13 mouse cellular contexts compared by ENCODE assay signal in genomic region chr2:119019538-119019937, GRCm38 (mm10). TPM values are rescaled to one million over a fixed set of nuclear protein-coding genes. Genes with fewer than 3 reads are reported as not detected.
DNase-seq lines count a peak whose midpoint lies in the region; ATAC-seq and TF ChIP-seq lines count a peak whose summit lies in the region.
"Had no signal": no experiment of that assay in that cellular context is flagged by ENCODE, and none has a peak within 500 bp of the region (broad histone marks: within the 10 kb centered on the region; RNA-seq: fewer than 3 reads in every experiment).

No protein-coding gene starts in this region.

- intact Hi-C loops in gastrocnemius, adult 2 months (cut with DNase I) = no loop called here

- peak overlapping the region; percentile 70; the same call in 1 of the 2 replicates for H3K27ac ChIP-seq in gastrocnemius, adult 2 months
- 0 out of 2 replicates have a peak overlapping the region, but pooled peaks have one; percentile 33 for H3K27ac ChIP-seq in neural tube, embryonic 12.5 days
- no peak overlapping the region for H3K27ac ChIP-seq in hindbrain, embryonic 16.5 days (ENCODE audit: low read depth, low read length)
- H3K27ac ChIP-seq in stomach, embryonic 15.5 days = peak overlapping the region; percentile 76; the same call in 1 of the 2 replicates

- TF ChIP-seq CTCF in gastrocnemius, adult 2 months (IDR thresholded peaks at IDR 0.05) = no peak

- H3K4me3 ChIP-seq in gastrocnemius, adult 2 months = no peak overlapping the region
- no peak overlapping the region for H3K4me3 ChIP-seq in neural tube, embryonic 12.5 days
- H3K4me3 ChIP-seq in hindbrain, embryonic 16.5 days (ENCODE audit: low read length) = no peak overlapping the region
- no peak overlapping the region for H3K4me3 ChIP-seq in stomach, embryonic 15.5 days (replicated peaks)

- H3K9ac ChIP-seq in neural tube, embryonic 12.5 days = no peak overlapping the region
- no peak overlapping the region for H3K9ac ChIP-seq in hindbrain, embryonic 16.5 days (ENCODE audit: low read depth, low read length)
- H3K9ac ChIP-seq in stomach, embryonic 15.5 days = no peak overlapping the region
- H3K9ac ChIP-seq: heart, embryonic 12.5 days had no signal

- DNase-seq in gastrocnemius, adult 2 months = no peak
- DNase-seq in gastrocnemius, adult 8-10 months (ENCODE audit: low spot score in 2 of 2) = no peak
- DNase-seq in neural tube, embryonic 10.5 days (ENCODE audit: extremely low spot score, low spot score) = no peak
- no peak for DNase-seq in natural killer cell, adult 2 months (ENCODE audit: low spot score in 2 of 2)
- no peak for DNase-seq in testis, postnatal 10 days (ENCODE audit: low spot score)
- DNase-seq: adrenal gland, adult 8-10 months; B cell, adult 2 months; cerebellum, adult 9-11 months; kidney, adult 8-10 months had no signal

- H3K36me3 ChIP-seq in neural tube, embryonic 12.5 days = peaks cover 30% of the 10 kb centered on the region
- peaks cover 17% of the 10 kb centered on the region for H3K36me3 ChIP-seq in hindbrain, embryonic 16.5 days (ENCODE audit: control insufficient read depth, insufficient read depth, low read length)
- peaks cover 22% of the 10 kb centered on the region for H3K36me3 ChIP-seq in stomach, embryonic 15.5 days

- peaks cover 13% of the 10 kb centered on the region for H3K4me1 ChIP-seq in neural tube, embryonic 12.5 days
- H3K4me1 ChIP-seq in hindbrain, embryonic 16.5 days (ENCODE audit: control insufficient read depth, insufficient read depth, low read depth, low read length) = peaks cover 8% of the 10 kb centered on the region; the same call in 1 of the 2 replicates
- H3K4me1 ChIP-seq in stomach, embryonic 15.5 days = peaks cover 8% of the 10 kb centered on the region; the same call in 1 of the 2 replicates

- no peaks in the 10 kb centered on the region for H3K27me3 ChIP-seq in neural tube, embryonic 12.5 days (replicated peaks)
- H3K27me3 ChIP-seq in hindbrain, embryonic 16.5 days (replicated peaks; ENCODE audit: control insufficient read depth, insufficient read depth, low read length) = no peaks in the 10 kb centered on the region
- H3K27me3 ChIP-seq in stomach, embryonic 15.5 days (replicated peaks) = no peaks in the 10 kb centered on the region
- H3K27me3 ChIP-seq: heart, embryonic 12.5 days had no signal

- H3K4me2 ChIP-seq in neural tube, embryonic 12.5 days (replicated peaks) = peak overlapping the region; percentile 43; the same call in 1 of the 2 replicates
- H3K4me2 ChIP-seq in hindbrain, embryonic 16.5 days (ENCODE audit: low read length) = no peak overlapping the region
- no peak overlapping the region for H3K4me2 ChIP-seq in stomach, embryonic 15.5 days

- no peaks in the 10 kb centered on the region for H3K9me3 ChIP-seq in neural tube, embryonic 12.5 days
- no peaks in the 10 kb centered on the region for H3K9me3 ChIP-seq in hindbrain, embryonic 16.5 days (ENCODE audit: control insufficient read depth, low read length)
- no peaks in the 10 kb centered on the region for H3K9me3 ChIP-seq in stomach, embryonic 15.5 days

- 53% methylated on average over 4 of the region's 4 CpGs for WGBS in neural tube, embryonic 12.5 days
- 51% methylated on average over 4 of the region's 4 CpGs for WGBS in hindbrain, embryonic 16.5 days
- WGBS in stomach, embryonic 15.5 days = 59% methylated on average over 4 of the region's 4 CpGs

- peak; percentile 31; the same call in 1 of the 2 replicates for ATAC-seq in neural tube, embryonic 12.5 days (ENCODE audit: low FRiP score, low read depth)
- ATAC-seq in hindbrain, embryonic 16.5 days = 0 out of 2 replicates have a peak, but pooled peaks have one; percentile 8
- no peak for ATAC-seq in stomach, embryonic 15.5 days (ENCODE audit: insufficient read depth, low FRiP score, low read depth)

RNA-seq across cellular contexts. Expression of gene Ccdc32, which starts 9.7 kb away (rescaled TPM):
- 1 to 10 TPM; 3.2 to 4.8 TPM for total RNA-seq in gastrocnemius, adult 2 months (2021)
- total RNA-seq in gastrocnemius, adult 8-10 months (2022) = 1 to 10 TPM; 2.9 to 5.4 (median 4.2) TPM
- polyA plus RNA-seq in neural tube, embryonic 12.5 days (2016; fragmentation: Nextera tagmentation; extraction: Ambion mirVana) = 28.0 and 28.8 TPM in 2 replicates
- polyA plus RNA-seq in hindbrain, embryonic 16.5 days (2015; fragmentation: Nextera tagmentation; extraction: Ambion mirVana) = 41.7 and 44.1 TPM in 2 replicates
- polyA plus RNA-seq in stomach, embryonic 15.5 days (2015; fragmentation: Nextera tagmentation; extraction: Ambion mirVana) = 22.3 and 24.7 TPM in 2 replicates

RNA-seq across cellular contexts. Expression of gene Rpusd2, which starts 15.1 kb away (rescaled TPM):
- 1 to 10 TPM; 2.8 to 3.4 TPM for total RNA-seq in gastrocnemius, adult 2 months (2021)
- total RNA-seq in gastrocnemius, adult 8-10 months (2022) = 1 to 10 TPM; 2.7 to 3.5 (median 3.3) TPM
- 6.6 TPM in 2 replicates for polyA plus RNA-seq in neural tube, embryonic 12.5 days (2016; fragmentation: Nextera tagmentation; extraction: Ambion mirVana)
- 3.7 and 4.1 TPM in 2 replicates for polyA plus RNA-seq in hindbrain, embryonic 16.5 days (2015; fragmentation: Nextera tagmentation; extraction: Ambion mirVana)
- 3.9 and 4.1 TPM in 2 replicates for polyA plus RNA-seq in stomach, embryonic 15.5 days (2015; fragmentation: Nextera tagmentation; extraction: Ambion mirVana)

RNA-seq across cellular contexts. Expression of gene Knl1, which starts 27.4 kb away (rescaled TPM):
- total RNA-seq in gastrocnemius, adult 2 months (2021) = under 1 TPM; 0.03 to 0.06 TPM
- under 1 TPM in 3 of 4 experiments, not detected in 1; 0.07 to 0.36 (median 0.29) TPM for total RNA-seq in gastrocnemius, adult 8-10 months (2022)
- polyA plus RNA-seq in neural tube, embryonic 12.5 days (2016; fragmentation: Nextera tagmentation; extraction: Ambion mirVana) = 37.6 and 38.1 TPM in 2 replicates
- polyA plus RNA-seq in hindbrain, embryonic 16.5 days (2015; fragmentation: Nextera tagmentation; extraction: Ambion mirVana) = 8.3 and 9.7 TPM in 2 replicates
- polyA plus RNA-seq in stomach, embryonic 15.5 days (2015; fragmentation: Nextera tagmentation; extraction: Ambion mirVana) = 52.2 and 57.6 TPM in 2 replicates
